Mouse (Mus musculus) embryonic fibroblast, embryonic 13.5 days (primary cell): ENCODE data around the gene Fam78b. TPM values are rescaled to one million over a fixed set of nuclear protein-coding genes. Genes with fewer than 3 reads are reported as not detected.

Experiments used
- H3K27ac ChIP-seq: 2 replicates; pipeline ENCODE4 v1.5.1; 2012; ENCODE audit warnings: low read length, control low read depth, inconsistent platforms; ENCODE audit not compliant: insufficient read depth
- H3K4me1 ChIP-seq: 2 replicates; pipeline ENCODE4 v1.6.1; 2011; ENCODE audit warnings: low read length; ENCODE audit not compliant: control insufficient read depth, insufficient read depth
- H3K4me3 ChIP-seq: 2 replicates; pipeline ENCODE4 v1.5.1; 2011; ENCODE audit warnings: mild to moderate bottlenecking, control low read depth, low read length; ENCODE audit not compliant: insufficient read depth
- CTCF ChIP-seq: IDR thresholded peaks from 2 replicates; pipeline ENCODE4 v1.5.1; 2011; ENCODE audit warnings: mild to moderate bottlenecking, control low read depth, low read length, moderate library complexity, borderline replicate concordance; ENCODE audit not compliant: insufficient read depth
- POLR2A ChIP-seq: IDR thresholded peaks from 2 replicates; pipeline ENCODE4 v1.6.1; 2011; ENCODE audit warnings: low read depth, mild to moderate bottlenecking, control low read depth, low read length, moderate library complexity
- polyA plus RNA-seq: library from polyadenylated mRNA; stranded (reverse); fragments of >200 nt; gene quantifications from 2 replicates; pipeline ENCODE4 v1.2.4, GENCODE M21; 2011; ENCODE audit warnings: low read depth; ENCODE audit not compliant: missing spikeins, insufficient read length

Fam78b gene
- polyA plus RNA-seq = 0.83 and 1.9 TPM in 2 replicates

DNA sequence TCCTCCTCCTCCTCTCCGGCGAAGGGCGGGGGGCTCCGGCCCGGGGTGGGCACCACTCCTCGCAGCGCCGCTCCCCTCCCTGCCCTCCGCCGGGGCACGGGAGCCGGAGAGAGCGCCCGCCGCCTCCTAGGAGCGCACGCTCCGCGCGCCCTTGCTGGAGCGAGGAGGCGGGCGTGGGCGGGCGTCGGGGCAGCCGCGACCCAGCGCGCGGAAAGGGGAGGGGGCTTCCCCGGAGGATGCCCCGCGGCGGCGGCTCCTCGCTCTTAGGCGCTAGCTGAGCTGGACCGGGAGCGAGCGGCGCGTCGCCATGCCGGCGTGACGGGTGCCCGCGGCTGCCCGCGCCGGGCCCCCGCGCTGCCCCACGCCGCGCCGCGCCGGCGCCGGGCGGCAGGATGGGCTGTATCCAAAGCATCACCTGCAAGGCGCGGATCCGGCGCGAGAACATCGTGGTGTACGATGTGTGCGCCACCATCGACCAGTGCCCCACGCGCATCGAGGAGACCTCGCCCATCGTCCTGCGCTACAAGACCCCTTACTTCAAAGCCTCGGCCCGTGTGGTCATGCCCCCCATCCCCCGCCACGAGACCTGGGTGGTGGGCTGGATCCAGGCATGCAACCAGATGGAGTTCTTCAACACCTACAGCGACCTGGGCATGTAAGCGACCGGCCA, at the start of gene Fam78b:
Gene Fam78b (plus strand): TSS at position 244 of the 670 bp plus-strand sequence.
- Histone ChIP-seq H3K4me1 (no peaks in the 10 kb centered on the region; the same call in 1 of the 2 replicates), H3K27ac (no peak within 1 kb of the TSS), H3K4me3 (peak within 1 kb of the TSS; percentile 52)
- no peak for TF ChIP-seq POLR2A
- TF ChIP-seq CTCF = no peak

DNA sequence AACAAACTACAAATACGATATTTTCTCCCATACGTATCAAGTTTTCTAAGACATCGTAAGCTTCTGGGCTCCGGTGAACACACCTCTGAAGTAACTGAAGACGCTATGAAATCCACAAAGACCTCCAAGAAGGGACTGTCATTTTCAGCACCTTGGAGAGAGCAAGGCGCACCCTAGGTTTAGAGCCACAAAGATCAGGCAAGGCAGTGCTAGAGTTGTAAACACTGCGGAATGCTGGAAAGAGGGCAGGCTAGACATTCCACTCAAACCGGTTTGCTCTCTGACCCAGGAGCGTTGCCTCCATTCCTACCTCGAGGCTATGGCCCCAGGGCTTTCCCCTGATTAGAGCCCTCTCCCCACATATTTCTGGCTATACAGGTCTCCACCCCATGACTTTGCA, 36.7 kb upstream of the Fam78b start:
- Histone ChIP-seq H3K4me1 (no peaks in the 10 kb centered on the region), H3K4me3 (no peak overlapping the region)
- TF ChIP-seq CTCF (no peak), POLR2A (no peak)

DNA sequence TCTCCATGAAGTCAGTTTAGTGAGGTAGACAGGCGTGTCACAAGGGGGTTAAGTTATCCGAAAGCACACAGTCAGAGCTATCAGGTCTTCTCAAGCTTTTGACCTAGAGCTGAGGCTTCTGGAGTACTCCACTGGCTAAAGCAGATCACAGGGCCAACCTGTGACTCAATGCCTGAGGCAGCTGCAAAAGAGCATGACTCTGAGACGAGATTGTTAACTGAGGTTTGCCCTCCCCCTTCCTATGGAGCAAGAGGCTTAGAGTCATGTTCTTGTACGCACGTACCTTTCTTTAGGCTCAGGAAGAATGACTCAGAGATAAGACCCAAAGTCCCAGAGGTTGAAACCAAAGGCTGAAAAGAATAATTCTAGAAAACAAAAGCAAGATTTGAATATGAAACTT, 32.9 kb upstream of the Fam78b start:
- no peak overlapping the region for H3K27ac ChIP-seq
- TF ChIP-seq POLR2A (no peak), CTCF (no peak)
- no peak overlapping the region for H3K4me3 ChIP-seq
- H3K4me1 ChIP-seq = no peaks in the 10 kb centered on the region

More for the DNA sequence above, 36.7 kb upstream of the Fam78b start:
- H3K27ac ChIP-seq = no peak overlapping the region

DNA sequence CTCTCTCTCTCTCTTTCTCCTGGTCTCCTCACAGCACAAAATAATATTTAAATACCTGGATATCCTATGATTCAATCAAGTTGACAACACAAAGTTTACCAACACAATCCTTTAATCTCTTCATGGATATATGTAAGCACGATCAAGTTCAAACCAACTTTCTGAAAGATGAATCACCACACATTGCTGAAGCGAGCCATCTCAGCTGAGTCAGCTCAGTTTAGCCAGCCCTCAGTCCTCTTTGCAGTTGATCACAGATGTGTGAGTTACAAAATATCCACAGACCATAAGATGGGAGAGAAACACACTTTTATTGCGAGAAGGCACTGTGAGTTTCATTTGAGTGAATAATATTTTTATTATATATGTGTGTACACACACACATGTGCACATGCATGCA, 27.5 kb upstream of the Fam78b start:
- Histone ChIP-seq H3K27ac (no peak overlapping the region), H3K4me3 (no peak overlapping the region), H3K4me1 (no peaks in the 10 kb centered on the region)
- no peak for TF ChIP-seq POLR2A
- TF ChIP-seq CTCF = no peak

DNA sequence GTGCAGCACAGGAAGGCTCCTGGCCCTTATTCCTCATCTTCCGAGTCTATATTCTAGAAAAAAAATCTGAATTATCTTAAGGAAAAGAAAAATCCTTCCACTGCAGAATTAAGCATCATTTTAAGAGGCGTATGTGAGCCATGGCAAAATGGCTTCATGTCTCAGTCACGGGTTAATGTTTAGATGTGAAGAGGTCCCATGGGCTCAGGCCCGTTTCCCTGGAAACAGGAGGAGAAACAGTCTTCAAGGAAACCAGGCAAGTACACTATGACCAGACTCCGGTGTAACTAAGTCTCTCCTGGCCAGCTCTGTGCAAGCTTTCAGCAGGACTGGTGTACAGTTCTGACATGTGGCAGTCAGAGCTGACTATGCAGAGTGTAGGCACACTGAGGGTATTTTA, 22.6 kb upstream of the Fam78b start:
- no peaks in the 10 kb centered on the region for H3K4me1 ChIP-seq
- no peak overlapping the region for H3K4me3 ChIP-seq
- TF ChIP-seq POLR2A = no peak
- H3K27ac ChIP-seq = no peak overlapping the region

DNA sequence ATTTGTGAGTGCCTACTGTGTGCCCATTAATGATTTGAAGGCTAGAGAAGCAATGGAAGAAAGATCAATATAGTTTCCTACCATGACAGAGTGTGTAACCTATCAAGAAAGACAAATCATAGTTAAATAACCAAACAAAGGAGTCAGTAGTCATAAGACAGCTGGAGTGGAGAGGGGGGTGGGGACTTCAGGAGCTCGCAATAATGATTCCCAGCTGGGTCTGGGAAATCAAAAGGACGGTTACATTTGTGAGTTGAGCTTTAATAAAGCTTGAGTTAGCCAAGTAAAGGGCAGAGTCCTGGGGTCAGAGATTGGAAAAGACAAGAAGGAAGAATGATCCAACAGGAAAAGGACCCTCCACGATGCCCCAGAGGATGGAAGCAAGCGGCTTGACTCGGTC, 7.0 kb upstream of the Fam78b start:
- Histone ChIP-seq H3K27ac (no peak overlapping the region), H3K4me3 (no peak overlapping the region), H3K4me1 (no peaks in the 10 kb centered on the region; the same call in 1 of the 2 replicates)
- no peak for TF ChIP-seq POLR2A
- no peak for TF ChIP-seq CTCF

DNA sequence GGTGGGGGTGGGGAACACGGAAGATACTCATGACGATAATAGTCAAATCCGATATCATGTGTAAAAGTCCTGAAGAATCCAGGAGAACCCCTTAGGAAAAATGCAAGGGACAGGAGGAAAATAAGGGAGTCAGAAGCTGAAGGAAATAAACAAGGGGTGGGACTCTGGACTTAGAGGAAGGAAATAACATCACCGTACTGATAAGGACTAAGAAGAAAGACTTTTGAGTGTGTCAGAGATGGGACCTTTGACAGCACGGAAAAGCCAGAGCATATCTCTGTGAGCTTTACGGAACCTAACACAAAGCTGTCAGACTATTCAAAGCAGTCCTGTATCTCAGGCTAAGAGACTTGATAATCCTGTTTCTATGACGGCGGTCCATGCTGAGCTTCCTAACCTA, 5.0 kb upstream of the Fam78b start:
- Histone ChIP-seq H3K27ac (no peak overlapping the region), H3K4me1 (no peaks in the 10 kb centered on the region; the same call in 1 of the 2 replicates)
- TF ChIP-seq POLR2A (no peak), CTCF (no peak)

DNA sequence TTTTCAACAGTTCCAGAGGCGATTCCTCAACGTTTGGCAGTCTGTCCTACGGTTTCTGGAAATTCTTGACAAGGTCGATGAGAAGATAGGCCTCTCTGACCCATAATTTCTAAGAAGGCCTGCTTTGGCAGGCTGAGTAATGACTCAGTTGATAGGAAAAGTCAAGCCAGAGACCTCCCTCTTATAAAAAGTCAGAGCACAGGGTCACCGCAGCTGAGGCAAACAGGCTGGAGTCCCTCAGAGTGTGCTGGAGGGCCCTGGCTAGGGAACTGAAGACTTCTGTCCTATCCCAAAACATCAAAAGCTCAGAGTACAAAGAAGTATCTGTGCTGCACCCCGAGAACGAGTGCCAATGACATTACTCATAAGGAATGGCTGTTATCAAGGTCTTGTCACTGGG, 4.4 kb upstream of the Fam78b start:
- Histone ChIP-seq H3K4me3 (no peak overlapping the region), H3K4me1 (no peaks in the 10 kb centered on the region; the same call in 1 of the 2 replicates), H3K27ac (no peak overlapping the region)
- no peak for TF ChIP-seq POLR2A
- no peak for TF ChIP-seq CTCF

More for the DNA sequence above, 5.0 kb upstream of the Fam78b start:
- H3K4me3 ChIP-seq = no peak overlapping the region

DNA sequence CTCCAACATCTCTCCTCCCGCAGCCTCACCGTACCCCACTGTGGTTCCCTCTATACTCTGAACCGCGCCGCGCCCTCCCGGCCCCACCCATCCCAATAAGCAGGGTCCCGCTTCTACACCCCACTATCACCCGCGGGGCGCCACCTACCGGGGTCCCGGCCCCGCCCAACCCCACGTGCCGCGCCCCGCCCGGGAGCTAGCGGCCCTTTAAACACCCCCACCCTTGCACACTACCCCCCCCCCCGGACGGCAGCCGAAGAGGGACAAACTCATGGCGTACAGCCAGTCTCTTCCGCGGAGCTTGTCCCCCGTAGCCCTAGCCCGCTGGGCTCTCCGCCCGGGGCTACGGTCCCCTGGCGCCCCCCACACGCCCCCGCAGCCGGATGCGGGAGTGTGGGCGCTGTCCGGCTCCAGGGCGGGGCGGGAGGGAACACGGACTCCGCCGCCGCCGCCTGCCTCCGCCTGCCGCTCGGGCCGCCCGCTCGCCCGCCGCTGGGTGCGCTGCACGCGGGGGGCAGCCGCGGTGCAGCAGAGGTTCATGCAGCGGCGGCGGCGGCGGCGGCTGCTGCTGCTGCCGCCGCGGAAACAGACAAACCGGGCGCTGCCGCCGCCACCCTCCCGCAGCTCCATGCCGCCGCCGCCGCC, 566 bp upstream of the Fam78b start:
- TF ChIP-seq POLR2A = no peak
- TF ChIP-seq CTCF = no peak
- Histone ChIP-seq H3K4me1 (no peaks in the 10 kb centered on the region; the same call in 1 of the 2 replicates), H3K27ac (no peak overlapping the region)

DNA sequence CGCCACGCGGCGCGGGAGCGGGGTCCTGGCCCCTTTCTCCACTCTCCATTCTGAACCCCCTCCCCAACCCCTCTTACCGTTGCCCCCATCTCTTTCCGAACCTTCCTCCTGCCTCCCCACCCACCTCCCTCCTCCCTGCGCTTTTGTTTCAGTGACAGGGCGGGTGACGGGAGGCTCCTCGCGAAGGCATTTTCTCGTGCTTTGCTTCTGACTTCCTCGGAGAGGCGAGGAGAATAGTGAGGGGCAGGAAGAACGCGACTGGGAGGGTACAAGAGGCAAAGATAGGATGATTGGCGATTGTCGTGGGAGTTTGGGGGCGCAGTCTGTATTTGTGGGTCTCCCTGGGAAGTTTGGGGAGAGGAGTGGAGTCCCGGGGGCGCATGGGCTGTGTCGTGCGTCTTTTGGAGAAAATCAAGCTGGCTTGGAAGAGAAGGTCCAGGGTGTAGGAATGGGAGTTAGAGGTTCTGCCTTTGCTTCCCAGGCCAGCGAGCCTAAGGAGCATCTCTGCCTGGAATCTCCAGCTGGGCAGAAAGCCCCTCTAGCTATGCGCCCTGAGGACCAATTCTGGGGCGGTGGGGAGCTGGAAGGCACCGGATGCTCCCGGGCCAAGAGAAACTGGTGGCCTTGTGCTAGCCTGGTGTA, 748 bp downstream of the Fam78b start:
- Histone ChIP-seq H3K4me3 (peak overlapping the region; percentile 15; the same call in 1 of the 2 replicates), H3K27ac (no peak overlapping the region), H3K4me1 (no peaks in the 10 kb centered on the region)
- TF ChIP-seq POLR2A (no peak), CTCF (no peak)

More for the DNA sequence above, 566 bp upstream of the Fam78b start:
- H3K4me3 ChIP-seq = peak overlapping the region; percentile 52
